ENCODE assay signal across 18 mouse cellular contexts in the genomic region with DNA sequence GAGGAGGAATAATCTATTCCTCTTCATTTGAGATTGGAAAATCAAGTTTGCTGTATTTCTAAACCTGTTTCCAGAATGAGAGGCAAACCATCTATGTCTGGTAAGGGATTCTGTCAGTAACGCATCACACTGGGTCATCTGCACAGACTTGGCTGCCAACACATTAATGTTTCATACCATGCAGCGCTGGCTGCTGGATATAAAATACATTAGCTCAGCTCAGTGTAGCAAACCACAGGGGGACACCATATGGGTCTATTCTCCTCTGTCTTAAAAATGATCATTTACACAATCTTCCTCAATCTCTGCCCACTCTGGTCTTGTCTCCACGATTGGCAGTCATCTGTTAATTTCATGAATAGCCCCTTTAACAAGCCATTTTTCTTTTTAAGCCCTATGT. TPM values are rescaled to one million over a fixed set of nuclear protein-coding genes. Genes with fewer than 3 reads are reported as not detected.
A peak's percentile ranks its signal among the peaks of the same experiment; 100 is the strongest.
DNase-seq lines count a peak whose midpoint lies in the region; ATAC-seq and TF ChIP-seq lines count a peak whose summit lies in the region.
"Had no signal": no experiment of that assay in that cellular context is flagged by ENCODE, and none has a peak within 500 bp of the region (broad histone marks: within the 10 kb centered on the region; RNA-seq: fewer than 3 reads in every experiment).

No protein-coding gene starts in this region.

- H3K27ac ChIP-seq in hindbrain, embryonic 13.5 days = 0 out of 2 replicates have a peak overlapping the region, but pooled peaks have one; percentile 40
- H3K27ac ChIP-seq in hindbrain, embryonic 12.5 days = no peak overlapping the region
- no peak overlapping the region for H3K27ac ChIP-seq in midbrain, embryonic 14.5 days (replicated peaks; ENCODE audit: low read depth, low read length)
- no peak overlapping the region for H3K27ac ChIP-seq in midbrain, embryonic 10.5 days (replicated peaks)
- H3K27ac ChIP-seq in hindbrain, embryonic 16.5 days (ENCODE audit: low read depth, low read length) = no peak overlapping the region
- H3K27ac ChIP-seq: embryonic facial prominence, embryonic 12.5 days; forebrain, embryonic 13.5 days; heart, embryonic 13.5 days had no signal

- H3K36me3 ChIP-seq in hindbrain, embryonic 13.5 days = no peaks in the 10 kb centered on the region
- H3K36me3 ChIP-seq in hindbrain, embryonic 12.5 days = no peaks in the 10 kb centered on the region
- H3K36me3 ChIP-seq in midbrain, embryonic 14.5 days (ENCODE audit: control insufficient read depth, insufficient read depth, low read length) = no peaks in the 10 kb centered on the region
- H3K36me3 ChIP-seq in midbrain, embryonic 10.5 days = no peaks in the 10 kb centered on the region
- no peaks in the 10 kb centered on the region for H3K36me3 ChIP-seq in hindbrain, embryonic 16.5 days (ENCODE audit: control insufficient read depth, insufficient read depth, low read length)
- H3K36me3 ChIP-seq: embryonic facial prominence, embryonic 12.5 days; heart, embryonic 13.5 days had no signal

- TF ChIP-seq POLR2A in brain, embryonic 14.5 days (IDR thresholded peaks at IDR 0.05; ENCODE audit: borderline replicate concordance, extremely low read depth, insufficient read depth, insufficient read length, poor library complexity, severe bottlenecking) = no peak

- H3K9ac ChIP-seq in hindbrain, embryonic 13.5 days = no peak overlapping the region
- H3K9ac ChIP-seq in hindbrain, embryonic 12.5 days = no peak overlapping the region
- no peak overlapping the region for H3K9ac ChIP-seq in midbrain, embryonic 14.5 days (replicated peaks; ENCODE audit: low read length)
- no peak overlapping the region for H3K9ac ChIP-seq in hindbrain, embryonic 16.5 days (ENCODE audit: low read depth, low read length)
- H3K9ac ChIP-seq: embryonic facial prominence, embryonic 12.5 days; forebrain, embryonic 13.5 days; heart, embryonic 13.5 days had no signal

- no peak for ATAC-seq in hindbrain, embryonic 13.5 days (ENCODE audit: low FRiP score)
- no peak for ATAC-seq in hindbrain, embryonic 12.5 days (ENCODE audit: low FRiP score)
- no peak for ATAC-seq in midbrain, embryonic 14.5 days (ENCODE audit: low FRiP score, low TSS enrichment)
- peak; percentile 76 for ATAC-seq in hindbrain, embryonic 16.5 days
- ATAC-seq: forebrain, embryonic 13.5 days had no signal

- H3K4me1 ChIP-seq in hindbrain, embryonic 13.5 days (replicated peaks) = no peaks in the 10 kb centered on the region
- H3K4me1 ChIP-seq in hindbrain, embryonic 12.5 days = no peaks in the 10 kb centered on the region
- 0 out of 2 replicates have a peak, but pooled peaks cover 3% of the 10 kb centered on the region for H3K4me1 ChIP-seq in midbrain, embryonic 14.5 days (ENCODE audit: control insufficient read depth, insufficient read depth, low read length)
- H3K4me1 ChIP-seq in midbrain, embryonic 10.5 days = no peaks in the 10 kb centered on the region
- no peaks in the 10 kb centered on the region for H3K4me1 ChIP-seq in hindbrain, embryonic 16.5 days (ENCODE audit: control insufficient read depth, insufficient read depth, low read depth, low read length)
- H3K4me1 ChIP-seq: embryonic facial prominence, embryonic 12.5 days; forebrain, embryonic 13.5 days; heart, embryonic 13.5 days had no signal

- no peak overlapping the region for H3K4me3 ChIP-seq in hindbrain, embryonic 13.5 days
- H3K4me3 ChIP-seq in hindbrain, embryonic 12.5 days = no peak overlapping the region
- H3K4me3 ChIP-seq in midbrain, embryonic 14.5 days (replicated peaks; ENCODE audit: low read depth, low read length) = no peak overlapping the region
- H3K4me3 ChIP-seq in midbrain, embryonic 10.5 days = no peak overlapping the region
- no peak overlapping the region for H3K4me3 ChIP-seq in hindbrain, embryonic 16.5 days (ENCODE audit: low read length)
- H3K4me3 ChIP-seq: embryonic facial prominence, embryonic 12.5 days; forebrain, embryonic 13.5 days; heart, embryonic 13.5 days had no signal

- no peak overlapping the region for H3K4me2 ChIP-seq in hindbrain, embryonic 13.5 days
- no peak overlapping the region for H3K4me2 ChIP-seq in hindbrain, embryonic 12.5 days (replicated peaks)
- H3K4me2 ChIP-seq in midbrain, embryonic 14.5 days (ENCODE audit: low read length) = no peak overlapping the region
- no peak overlapping the region for H3K4me2 ChIP-seq in hindbrain, embryonic 16.5 days (ENCODE audit: low read length)
- H3K4me2 ChIP-seq: embryonic facial prominence, embryonic 12.5 days; forebrain, embryonic 13.5 days; heart, embryonic 13.5 days had no signal

- TF ChIP-seq CTCF in brain, embryonic 14.5 days (IDR thresholded peaks at IDR 0.05; ENCODE audit: borderline replicate concordance, extremely low read depth, insufficient read depth, insufficient read length) = no peak

- H3K9me3 ChIP-seq in hindbrain, embryonic 13.5 days = no peaks in the 10 kb centered on the region
- H3K9me3 ChIP-seq in hindbrain, embryonic 12.5 days (replicated peaks) = no peaks in the 10 kb centered on the region
- no peaks in the 10 kb centered on the region for H3K9me3 ChIP-seq in midbrain, embryonic 14.5 days (ENCODE audit: control insufficient read depth, low read length)
- H3K9me3 ChIP-seq in midbrain, embryonic 10.5 days (replicated peaks) = no peaks in the 10 kb centered on the region
- H3K9me3 ChIP-seq in hindbrain, embryonic 16.5 days (ENCODE audit: control insufficient read depth, low read length) = no peaks in the 10 kb centered on the region
- H3K9me3 ChIP-seq: embryonic facial prominence, embryonic 12.5 days; forebrain, embryonic 13.5 days; heart, embryonic 13.5 days had no signal

- no peaks in the 10 kb centered on the region for H3K27me3 ChIP-seq in hindbrain, embryonic 13.5 days
- H3K27me3 ChIP-seq in hindbrain, embryonic 12.5 days = no peaks in the 10 kb centered on the region
- H3K27me3 ChIP-seq in midbrain, embryonic 14.5 days (ENCODE audit: control insufficient read depth, insufficient read depth, low read length) = no peaks in the 10 kb centered on the region
- H3K27me3 ChIP-seq in midbrain, embryonic 10.5 days (ENCODE audit: low read depth, poor library complexity, severe bottlenecking) = no peaks in the 10 kb centered on the region
- no peaks in the 10 kb centered on the region for H3K27me3 ChIP-seq in hindbrain, embryonic 16.5 days (replicated peaks; ENCODE audit: control insufficient read depth, insufficient read depth, low read length)
- H3K27me3 ChIP-seq: embryonic facial prominence, embryonic 12.5 days; forebrain, embryonic 13.5 days; heart, embryonic 13.5 days had no signal

- 52% methylated on average over 3 of the region's 3 CpGs for WGBS in hindbrain, embryonic 13.5 days
- 72% methylated on average over 3 of the region's 3 CpGs for WGBS in hindbrain, embryonic 12.5 days
- WGBS in midbrain, embryonic 14.5 days = 57% methylated on average over 3 of the region's 3 CpGs
- WGBS in midbrain, embryonic 10.5 days = 90% methylated on average over 3 of the region's 3 CpGs
- WGBS in hindbrain, embryonic 16.5 days = 62% methylated on average over 3 of the region's 3 CpGs

- peak; percentile 39 for DNase-seq in midbrain, embryonic 14.5 days
- DNase-seq in midbrain, embryonic 10.5 days (ENCODE audit: low spot score) = no peak
- DNase-seq in brain, embryonic 14.5 days (ENCODE audit: low read depth) = peak; percentile 59
- DNase-seq in kidney, adult 8-10 months = no peak
- DNase-seq in kidney, postnatal 25 days = no peak
- DNase-seq: adrenal gland, adult 2 months; adrenal gland, postnatal 25 days; cerebellum, adult 8-10 months; cerebellum, postnatal 25 days; gastrocnemius, postnatal 36 days; heart, adult 11 months; heart, postnatal 36 days had no signal

RNA-seq across cellular contexts. Expression of a gene that starts 27.1 kb away (rescaled TPM):
- polyA plus RNA-seq in hindbrain, embryonic 13.5 days (2015; fragmentation: Nextera tagmentation; extraction: Ambion mirVana) = 93.3 and 100 TPM in 2 replicates
- 53.2 and 53.4 TPM in 2 replicates for polyA plus RNA-seq in hindbrain, embryonic 12.5 days (2016; fragmentation: Nextera tagmentation; extraction: Ambion mirVana)
- 86.1 and 95.5 TPM in 2 replicates for polyA plus RNA-seq in midbrain, embryonic 14.5 days (2014; fragmentation: Nextera tagmentation; extraction: Ambion mirVana)
- 21.2 and 27.0 TPM in 2 replicates for polyA plus RNA-seq in midbrain, embryonic 10.5 days (2016; fragmentation: Nextera tagmentation; extraction: Ambion mirVana)
- polyA plus RNA-seq in brain, embryonic 14.5 days (2012; rRNA removed) = 25.8 and 42.7 TPM in 2 replicates
- 118 and 127 TPM in 2 replicates for polyA plus RNA-seq in hindbrain, embryonic 16.5 days (2015; fragmentation: Nextera tagmentation; extraction: Ambion mirVana)

Comparison
In these comparisons a context has a peak if more than half of its experiments do, and no peak if none do; other contexts are left out.
1. DNase-seq: peak in midbrain, embryonic 14.5 days (single experiment) and brain, embryonic 14.5 days (single experiment); none in midbrain, embryonic 10.5 days (single experiment), kidney, adult 8-10 months (0 of 2) and kidney, postnatal 25 days (0 of 2).